Mouse (Mus musculus) CD4-positive naive resting alpha-beta T cell, adult 57 days (primary cell): ENCODE data around the gene Hsd11b1. TPM values are rescaled to one million over a fixed set of nuclear protein-coding genes. Genes with fewer than 3 reads are reported as not detected.

Experiments
- total RNA-seq: library from RNA; stranded (reverse); gene quantifications from one replicate; pipeline ENCODE4 v1.2.4, GENCODE M21; 2023

Hsd11b1 gene
- total RNA-seq = 42.4 TPM

GRCm38 (mm10) chr1:193263955-193264598, at the start of gene Hsd11b1:
Gene Hsd11b1, minus strand, starts transcription at chr1:193264075.

GRCm38 (mm10) chr1:193272916-193273601, 9.2 kb upstream of the Hsd11b1 start, which contains the start of gene G0s2:
Gene G0s2, minus strand, starts transcription at chr1:193273217.

GRCm38 (mm10) chr1:193207503-193207902, 56.4 kb downstream of the Hsd11b1 start, which contains the start of gene Lamb3:
Gene Lamb3, plus strand, starts transcription at chr1:193207699.

GRCm38 (mm10) chr1:193201383-193201778, 62.5 kb downstream of the Hsd11b1 start, which contains the start of gene Traf3ip3:
Gene Traf3ip3, minus strand, starts transcription at chr1:193201703.

Other genes starting within 250 kb of the Hsd11b1 start
- gene Syt14, start 228.3 kb downstream of the Hsd11b1 start, total RNA-seq = 1.4 TPM
- 57.3 TPM for gene Diexf, start 133.8 kb downstream of the Hsd11b1 start, total RNA-seq
- gene Irf6, start 111.0 kb downstream of the Hsd11b1 start, total RNA-seq = 18.8 TPM
- gene A130010J15Rik, start 96.0 kb downstream of the Hsd11b1 start, total RNA-seq = 2.3 TPM
- gene Traf3ip3, start 62.4 kb downstream of the Hsd11b1 start, total RNA-seq = 509 TPM
- gene Lamb3, start 56.4 kb downstream of the Hsd11b1 start, total RNA-seq = 15.8 TPM
- 1.9 TPM for gene G0s2, start 9.1 kb upstream of the Hsd11b1 start, total RNA-seq
- not detected for gene Camk1g, start 106.2 kb upstream of the Hsd11b1 start, total RNA-seq